Mouse (Mus musculus) hindbrain, embryonic 11.5 days (tissue): ENCODE measurements around the gene Odaph. TPM values are rescaled to one million over a fixed set of nuclear protein-coding genes. Genes with fewer than 3 reads are reported as not detected.

Source experiments
- ATAC-seq: fragments of 200-750 bp; cut with Nextera tagmentation; 2 replicates; pipeline ENCODE4 v1.8.0; 2017; ENCODE audit warnings: mild to moderate bottlenecking, moderate TSS enrichment, moderate library complexity; ENCODE audit not compliant: low FRiP score
- DNase-seq: peaks from one replicate; pipeline ENCODE4 v3.0.0-alpha.2; 2015; ENCODE audit warnings: low spot score
- H3K27ac ChIP-seq: fragments of 300-500 bp; sonication (generic); 2 replicates; pipeline ENCODE4 v1.5.1; 2014; ENCODE audit warnings: mild to moderate bottlenecking, low read depth, low read length
- H3K27me3 ChIP-seq: fragments of 300-500 bp; sonication (generic); 2 replicates; pipeline ENCODE4 v1.6.1; 2014; ENCODE audit warnings: mild to moderate bottlenecking, low read length, moderate library complexity, mixed read lengths; ENCODE audit not compliant: control insufficient read depth, insufficient read depth
- H3K36me3 ChIP-seq: fragments of 300-500 bp; sonication (generic); 2 replicates; pipeline ENCODE4 v1.6.1; 2014; ENCODE audit warnings: mild to moderate bottlenecking, low read length, moderate library complexity, mixed read lengths; ENCODE audit not compliant: control insufficient read depth, insufficient read depth
- H3K4me1 ChIP-seq: fragments of 300-500 bp; sonication (generic); replicated peaks from 2 replicates; pipeline ENCODE4 v1.6.1; 2014; ENCODE audit warnings: low read length, mixed read lengths; ENCODE audit not compliant: control insufficient read depth, insufficient read depth
- H3K4me2 ChIP-seq: fragments of 300-500 bp; sonication (generic); replicated peaks from 2 replicates; pipeline ENCODE4 v1.6.1; 2014; ENCODE audit warnings: mild to moderate bottlenecking, low read depth, low read length
- H3K4me3 ChIP-seq: fragments of 300-500 bp; sonication (generic); 2 replicates; pipeline ENCODE4 v1.5.1; 2014; ENCODE audit warnings: low read depth, low read length
- H3K9ac ChIP-seq: fragments of 300-500 bp; sonication (generic); 2 replicates; pipeline ENCODE4 v1.6.1; 2014; ENCODE audit warnings: low read depth, low read length
- H3K9me3 ChIP-seq: fragments of 300-500 bp; sonication (generic); 2 replicates; pipeline ENCODE4 v1.6.1; 2016; ENCODE audit warnings: low read length; ENCODE audit not compliant: control insufficient read depth
- WGBS: fragments of 180-500 bp; shearing (Covaris S2); extraction: QIAGEN DNeasy Blood & Tissue Kit; methylation state at CpG from one replicate; pipeline ENCODE4 v1.1.7; 2014; 5-methylcytosine and 5-hydroxymethylcytosine counted together
- polyA plus RNA-seq: library from polyadenylated mRNA; unstranded; fragments of >200 nt; fragmentation: Nextera tagmentation; extraction: Ambion mirVana; gene quantifications from 2 replicates; pipeline ENCODE4 v1.2.1, GENCODE M21; 2014

The Odaph gene
- polyA plus RNA-seq, 1 experiment from 2014 or later, result not detected

- Histone ChIP-seq H3K4me1 (no peaks in the 10 kb centered on the region), H3K27ac (no peak overlapping the region), H3K4me3 (no peak overlapping the region), H3K4me2 (no peak overlapping the region), H3K9ac (no peak overlapping the region), H3K27me3 (no peaks in the 10 kb centered on the region), H3K9me3 (no peaks in the 10 kb centered on the region), H3K36me3 (no peaks in the 10 kb centered on the region)
- no peak for DNase-seq
- no peak for ATAC-seq
- 80% methylated on average over 2 of the region's 2 CpGs for WGBS
These were observed 13.5 kb downstream of the Odaph start for GRCm38 (mm10) chr5:92000770-92001169.

GRCm38 (mm10) chr5:92003011-92003410 is 15.7 kb downstream of the Odaph start:
- no peak overlapping the region for H3K4me3 ChIP-seq
- H3K9ac ChIP-seq, result no peak overlapping the region
- H3K27ac ChIP-seq, result no peak overlapping the region
- DNase-seq, result peak; percentile 41
- no peaks in the 10 kb centered on the region for H3K4me1 ChIP-seq
- no peaks in the 10 kb centered on the region for H3K36me3 ChIP-seq
- no peaks in the 10 kb centered on the region for H3K9me3 ChIP-seq
- peak; percentile 47; the same call in 1 of the 2 replicates for ATAC-seq
- no peak overlapping the region for H3K4me2 ChIP-seq
- 70% methylated on average over 2 of the region's 2 CpGs for WGBS
- no peaks in the 10 kb centered on the region for H3K27me3 ChIP-seq

GRCm38 (mm10) chr5:92009827-92010226 is 22.6 kb downstream of the Odaph start:
- Histone ChIP-seq H3K27ac (no peak overlapping the region), H3K4me2 (no peak overlapping the region), H3K27me3 (no peaks in the 10 kb centered on the region), H3K9ac (no peak overlapping the region), H3K36me3 (no peaks in the 10 kb centered on the region), H3K4me1 (no peaks in the 10 kb centered on the region), H3K9me3 (no peaks in the 10 kb centered on the region), H3K4me3 (no peak overlapping the region)
- DNase-seq (no peak), ATAC-seq (no peak)
- WGBS, result 61% methylated on average over 2 of the region's 2 CpGs

GRCm38 (mm10) chr5:92011756-92012155 is 24.5 kb downstream of the Odaph start:
- H3K27me3 ChIP-seq, result no peaks in the 10 kb centered on the region
- H3K27ac ChIP-seq, result no peak overlapping the region
- 85% methylated on average over 7 of the region's 7 CpGs for WGBS
- no peaks in the 10 kb centered on the region for H3K9me3 ChIP-seq
- ATAC-seq (no peak), DNase-seq (no peak)
- H3K4me2 ChIP-seq, result no peak overlapping the region
- no peak overlapping the region for H3K9ac ChIP-seq
- H3K4me1 ChIP-seq, result no peaks in the 10 kb centered on the region
- no peaks in the 10 kb centered on the region for H3K36me3 ChIP-seq
- no peak overlapping the region for H3K4me3 ChIP-seq

- ATAC-seq, result no peak
- DNase-seq, result no peak
- Histone ChIP-seq H3K9me3 (no peaks in the 10 kb centered on the region), H3K27me3 (no peaks in the 10 kb centered on the region), H3K27ac (no peak overlapping the region), H3K9ac (no peak overlapping the region), H3K4me2 (no peak overlapping the region), H3K36me3 (no peaks in the 10 kb centered on the region), H3K4me1 (no peaks in the 10 kb centered on the region), H3K4me3 (no peak overlapping the region)
- WGBS, result 77% methylated on average over 2 of the region's 2 CpGs
These were observed 32.7 kb downstream of the Odaph start for GRCm38 (mm10) chr5:92019960-92020359.

GRCm38 (mm10) chr5:92042377-92043348 is 55.4 kb downstream of the Odaph start:
- Histone ChIP-seq H3K4me2 (peak overlapping the region; percentile 98), H3K4me3 (peak overlapping the region; percentile 61), H3K36me3 (no peaks in the 10 kb centered on the region), H3K9ac (peak overlapping the region; percentile 56), H3K27ac (no peak overlapping the region), H3K9me3 (no peaks in the 10 kb centered on the region), H3K27me3 (no peaks in the 10 kb centered on the region; the same call in 1 of the 2 replicates), H3K4me1 (no peaks in the 10 kb centered on the region)
- under 1% methylated on average over 66 of the region's 68 CpGs for WGBS
- DNase-seq (peak; percentile 87), ATAC-seq (peak; percentile 99)

- Histone ChIP-seq H3K4me1 (no peaks in the 10 kb centered on the region), H3K9ac (peak within 1 kb of the TSS; percentile 56), H3K4me3 (peak within 1 kb of the TSS; percentile 61), H3K27me3 (no peaks in the 10 kb centered on the region; the same call in 1 of the 2 replicates), H3K27ac (no peak within 1 kb of the TSS), H3K4me2 (peak within 1 kb of the TSS; percentile 98), H3K36me3 (no peaks in the 10 kb centered on the region), H3K9me3 (no peaks in the 10 kb centered on the region)
- DNase-seq, result no peak
- 72% methylated on average over 4 of the region's 4 CpGs for WGBS
- no peak for ATAC-seq
These were observed 56.5 kb downstream of the Odaph start, which contains the start of gene Cdkl2 for GRCm38 (mm10) chr5:92043783-92044182. Gene Cdkl2, minus strand, starts transcription at chr5:92043883.
